Mouse (Mus musculus): ENCODE data around the gene Acox2.
"Not testable (repeated sequence)": the region's sequence is repeated elsewhere in the genome, so short reads cannot be mapped to it uniquely, and the experiment has no call there.

- TF ChIP-seq POLR2A (IDR thresholded peaks at IDR 0.05; ENCODE audit: low read depth, low read length); CTCF (IDR thresholded peaks at IDR 0.05; ENCODE audit: borderline replicate concordance, insufficient read depth, low read length): not testable (repeated sequence)
Measured at GRCm38 (mm10) chr14:8271281-8271680, 12.1 kb upstream of the Acox2 start.

Data from embryonic fibroblast, embryonic 13.5 days (primary cell).